Mouse (Mus musculus) heart, postnatal 14 days (tissue): Measurements from ENCODE around the gene Dph3. TPM values are rescaled to one million over a fixed set of nuclear protein-coding genes. Genes with fewer than 3 reads are reported as not detected.
A peak's percentile ranks its signal among the peaks of the same experiment; 100 is the strongest.
"Not testable (repeated sequence)": the region's sequence is repeated elsewhere in the genome, so short reads cannot be mapped to it uniquely, and the experiment has no call there.

Experiments used
- DNase-seq, 2 experiments: peaks; one replicate each; pipeline ENCODE4 v3.0.0; 2021 to 2022
- intact Hi-C: fragments of 180-260 bp; cut with DNase I; formaldehyde crosslinking; loops from one replicate; pipeline ENCODE4 v1.15.1; 2025
- total RNA-seq, 2 experiments: library from RNA; stranded (reverse); gene quantifications; 2 replicates each; pipeline ENCODE4 v1.2.3; 2021

Gene Dph3
- total RNA-seq, 2 experiments from 2014 or later = 74.5 to 86.9 TPM

- intact Hi-C loops, DNase-seq: not testable (repeated sequence)
These were observed 2.2 kb upstream of the Dph3 start for GRCm38 (mm10) chr14:32087584-32088248.

GRCm38 (mm10) chr14:32086226-32086625 lies 697 bp upstream of the Dph3 start:
- intact Hi-C loops = no loop called here

GRCm38 (mm10) chr14:32084761-32085485 lies 606 bp downstream of the Dph3 start, which contains the start of gene Oxnad1:
TSS of gene Oxnad1 (plus strand) at chr14:32085374.
- intact Hi-C loops = no loop called here
- no peak for DNase-seq

More at GRCm38 (mm10) chr14:32086226-32086625, 697 bp upstream of the Dph3 start:
- DNase-seq = no peak

GRCm38 (mm10) chr14:32083466-32083865 lies 2.1 kb downstream of the Dph3 start:
- intact Hi-C loops = no loop called here
- no peak for DNase-seq

GRCm38 (mm10) chr14:32082891-32083290 lies 2.6 kb downstream of the Dph3 start:
- DNase-seq = no peak
- intact Hi-C loops = no loop called here

- no peak for DNase-seq
- intact Hi-C loops = no loop called here
These were observed 4.5 kb downstream of the Dph3 start for GRCm38 (mm10) chr14:32081026-32081425.

GRCm38 (mm10) chr14:32076896-32077575 lies 8.5 kb downstream of the Dph3 start:
- intact Hi-C loops = loop anchor here (1.0 to 2.0 kb wide), 4 partner anchors 45 to 420 kb away; no protein-coding TSS in a partner anchor
- DNase-seq = peak; percentile 80 to 86

GRCm38 (mm10) chr14:32073901-32074300 lies 11.6 kb downstream of the Dph3 start:
- intact Hi-C loops = no loop called here
- DNase-seq = no peak

GRCm38 (mm10) chr14:32073211-32073685 lies 12.3 kb downstream of the Dph3 start:
- intact Hi-C loops = no loop called here
- DNase-seq = peak; percentile 61 to 62

GRCm38 (mm10) chr14:32072807-32073206 lies 12.7 kb downstream of the Dph3 start:
- no peak for DNase-seq
- intact Hi-C loops = no loop called here

- no peak for DNase-seq
- intact Hi-C loops = no loop called here
These were observed 24.1 kb downstream of the Dph3 start for GRCm38 (mm10) chr14:32061398-32061797.

GRCm38 (mm10) chr14:32057664-32058063 lies 27.9 kb downstream of the Dph3 start:
- intact Hi-C loops = no loop called here
- DNase-seq = no peak

- intact Hi-C loops = no loop called here
- DNase-seq = peak; percentile 35 to 61
These were observed 28.9 kb downstream of the Dph3 start for GRCm38 (mm10) chr14:32056675-32057074.

- DNase-seq = peak; percentile 27 to 48
- intact Hi-C loops = no loop called here
These were observed 29.7 kb downstream of the Dph3 start for GRCm38 (mm10) chr14:32055781-32056180.

- DNase-seq = no peak
- intact Hi-C loops = no loop called here
These were observed 30.7 kb downstream of the Dph3 start for GRCm38 (mm10) chr14:32054788-32055187.

GRCm38 (mm10) chr14:32053895-32054294 lies 31.6 kb downstream of the Dph3 start:
- intact Hi-C loops = no loop called here
- DNase-seq = no peak

GRCm38 (mm10) chr14:32050171-32050570 lies 35.4 kb downstream of the Dph3 start:
- no peak for DNase-seq
- intact Hi-C loops = no loop called here

- intact Hi-C loops = no loop called here
- DNase-seq = peak in 1 of 2 experiments; percentile 21
These were observed 39.2 kb downstream of the Dph3 start for GRCm38 (mm10) chr14:32046357-32046756.

- intact Hi-C loops = no loop called here
- DNase-seq = no peak
These were observed 43.4 kb downstream of the Dph3 start for GRCm38 (mm10) chr14:32042108-32042507.

- no peak for DNase-seq
- intact Hi-C loops = no loop called here
These were observed 47.8 kb downstream of the Dph3 start for GRCm38 (mm10) chr14:32037661-32038252.

GRCm38 (mm10) chr14:32036482-32036881 lies 49.0 kb downstream of the Dph3 start:
- intact Hi-C loops = no loop called here

More at GRCm38 (mm10) chr14:32036482-32036881, 49.0 kb downstream of the Dph3 start:
- DNase-seq = no peak
